Mouse (Mus musculus) Patski (cell line): ENCODE results near the gene Zfp618. TPM values are rescaled to one million over a fixed set of nuclear protein-coding genes. Genes with fewer than 3 reads are reported as not detected.

Experiments used
- ATAC-seq: fragments of 100-300 bp; one replicate; pipeline ENCODE4 v1.8.0; 2021
- CTCF ChIA-PET: fragments of 350-600 bp; sonication (Branson Sonifier 250); formaldehyde crosslinking; loops from one replicate; lab custom pipeline; 2022; ENCODE audit warnings: inconsistent platforms; lab: Charles Lee
- POLR2A ChIA-PET: fragments of 350-600 bp; sonication (Branson Sonifier 250); formaldehyde crosslinking; loops from one replicate; lab custom pipeline; 2022; ENCODE audit warnings: antibody characterized with exemption, inconsistent platforms; lab: Charles Lee
- DNase-seq: peaks from one replicate; pipeline ENCODE4 v3.0.0-alpha.2; 2011; ENCODE audit warnings: low read depth, low spot score
- H3K27me3 ChIP-seq: fragments of 371-371 bp; one replicate; pipeline ENCODE4 v1.5.1; 2021
- CTCF ChIP-seq: fragments of 100-300 bp; IDR thresholded peaks from one replicate; pipeline ENCODE4 v1.5.1; 2021
- in situ Hi-C: fragments of 300-500 bp; cut with MboI; formaldehyde crosslinking; loops from 3 replicates; pipeline ENCODE4 v1.11.1; 2018; ENCODE audit warnings: low pct_unique_long_range_greater_than_20kb, mixed read lengths
- polyA plus RNA-seq: library from polyadenylated mRNA; unstranded; gene quantifications from one replicate; pipeline ENCODE4 v1.2.3, GENCODE M21; 2021

The Zfp618 gene
- polyA plus RNA-seq, 1 experiment from 2014 or later: 16.5 TPM

GRCm38 (mm10) chr4:63060358-63060757, 95.0 kb downstream of the Zfp618 start:
- ATAC-seq (no peak), DNase-seq (no peak)
- ChIA-PET CTCF (no interaction called here), POLR2A (interaction anchor here (0.6 kb wide), 1 partner anchor 678 kb away, joined by 6 read pairs; no protein-coding TSS in a partner anchor)
- in situ Hi-C loops: no loop called here
- H3K27me3 ChIP-seq: no peaks in the 10 kb centered on the region
- TF ChIP-seq CTCF: no peak

DNA sequence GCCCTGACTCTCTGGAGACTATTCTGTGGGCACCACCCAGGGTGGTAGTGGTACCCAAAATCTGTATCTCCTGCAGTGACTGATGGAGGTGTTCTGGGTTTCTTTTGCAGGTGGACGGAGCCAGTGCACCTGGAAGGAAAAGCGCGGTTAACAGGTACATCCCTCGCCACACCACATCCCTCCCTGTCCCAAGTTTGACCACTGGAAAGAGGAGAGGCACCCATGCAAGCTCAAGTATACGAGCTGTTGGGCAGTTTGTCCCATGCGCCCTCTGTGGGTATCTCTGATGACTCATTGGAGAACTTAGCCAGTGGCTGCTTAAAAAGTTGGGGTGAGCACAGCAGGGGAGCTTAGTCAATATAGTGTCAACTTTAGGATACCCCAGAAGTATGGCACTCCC, 96.0 kb downstream of the Zfp618 start:
- TF ChIP-seq CTCF: no peak
- ChIA-PET POLR2A (no interaction called here), CTCF (no interaction called here)
- DNase-seq (no peak), ATAC-seq (no peak)
- in situ Hi-C loops: no loop called here
- H3K27me3 ChIP-seq: no peaks in the 10 kb centered on the region

DNA sequence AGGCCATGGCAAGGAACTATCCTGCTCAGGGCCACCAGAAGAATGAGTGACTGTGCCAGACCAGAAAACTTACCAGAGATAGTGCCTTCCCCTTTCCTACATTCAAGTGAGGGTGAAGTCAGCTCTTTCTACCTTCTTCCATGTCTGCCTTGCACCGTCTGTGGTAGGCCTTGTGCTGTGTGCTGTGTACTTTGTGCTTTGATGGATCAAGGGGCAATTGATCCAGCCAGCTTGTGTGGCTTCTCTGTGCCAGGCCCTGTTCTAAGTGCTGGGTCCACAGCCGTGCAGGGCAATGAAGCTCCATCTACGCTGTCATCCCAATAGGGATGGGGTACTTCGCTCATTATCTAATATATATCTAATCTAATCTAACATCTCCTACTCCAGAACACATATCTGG, 98.0 kb downstream of the Zfp618 start:
- ChIA-PET POLR2A (no interaction called here), CTCF (interaction anchor here (1.4 kb wide), 1 partner anchor 15 kb away, joined by 4 read pairs; no protein-coding TSS in a partner anchor)
- DNase-seq (no peak), ATAC-seq (no peak)
- no peaks in the 10 kb centered on the region for H3K27me3 ChIP-seq
- in situ Hi-C loops: no loop called here
- TF ChIP-seq CTCF: no peak

DNA sequence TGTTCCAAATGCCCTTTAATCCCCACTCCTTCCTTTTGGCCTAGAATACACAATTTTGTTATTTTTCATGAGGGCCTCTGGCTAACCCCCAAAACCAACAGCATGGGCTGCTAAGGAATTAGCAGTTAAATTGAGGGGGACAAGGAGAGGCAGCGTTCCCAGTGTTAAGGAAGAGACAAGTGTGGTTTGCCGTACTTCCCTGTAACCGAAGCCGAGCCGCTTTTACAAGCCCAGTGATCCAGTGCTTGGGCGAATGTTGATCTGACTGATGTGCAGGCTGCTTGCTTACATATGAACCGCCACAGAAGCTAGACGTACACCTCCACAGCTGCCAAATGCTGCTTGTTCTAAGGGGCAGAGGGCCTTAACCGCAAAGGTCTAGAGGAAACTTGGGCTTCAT, 99.5 kb downstream of the Zfp618 start:
- ATAC-seq: no peak
- CTCF ChIA-PET: interaction anchor here (1.2 to 1.3 kb wide), 2 partner anchors 9 to 45 kb away, joined by 3 to 6 read pairs; no protein-coding TSS in a partner anchor
- DNase-seq: no peak
- POLR2A ChIA-PET: interaction anchor here (1.0 kb wide), 1 partner anchor 10 kb away, joined by 4 read pairs; no protein-coding TSS in a partner anchor
- H3K27me3 ChIP-seq: no peaks in the 10 kb centered on the region
- in situ Hi-C loops: loop anchor here (5.0 kb wide), 1 partner anchor 98 kb away; the partner anchor contains the start of gene Zfp618
- TF ChIP-seq CTCF: no peak

- no peak for TF ChIP-seq CTCF
- CTCF ChIA-PET: interaction anchor here (0.8 kb wide), 1 partner anchor 9 kb away, joined by 3 read pairs; no protein-coding TSS in a partner anchor
- DNase-seq (no peak), ATAC-seq (no peak)
- no peaks in the 10 kb centered on the region for H3K27me3 ChIP-seq
- in situ Hi-C loops: loop anchor here (5.0 kb wide), 1 partner anchor 99 kb away; the partner anchor contains the start of gene Zfp618
- POLR2A ChIA-PET: interaction anchor here (0.5 kb wide), 1 partner anchor 34 kb away, joined by 3 read pairs; no protein-coding TSS in a partner anchor
These were observed 101.4 kb downstream of the Zfp618 start for GRCm38 (mm10) chr4:63066796-63067195.

- no peak for TF ChIP-seq CTCF
- no peak for DNase-seq
- CTCF ChIA-PET: interaction anchor here (0.7 to 1.4 kb wide), 2 partner anchors 15 to 36 kb away, joined by 3 read pairs; no protein-coding TSS in a partner anchor
- no peaks in the 10 kb centered on the region for H3K27me3 ChIP-seq
- in situ Hi-C loops: loop anchor here (5.0 kb wide), 1 partner anchor 101 kb away; the partner anchor contains the start of gene Zfp618
- POLR2A ChIA-PET: no interaction called here
- ATAC-seq: peak; percentile 80
These were observed 102.4 kb downstream of the Zfp618 start for GRCm38 (mm10) chr4:63067822-63068221.

DNA sequence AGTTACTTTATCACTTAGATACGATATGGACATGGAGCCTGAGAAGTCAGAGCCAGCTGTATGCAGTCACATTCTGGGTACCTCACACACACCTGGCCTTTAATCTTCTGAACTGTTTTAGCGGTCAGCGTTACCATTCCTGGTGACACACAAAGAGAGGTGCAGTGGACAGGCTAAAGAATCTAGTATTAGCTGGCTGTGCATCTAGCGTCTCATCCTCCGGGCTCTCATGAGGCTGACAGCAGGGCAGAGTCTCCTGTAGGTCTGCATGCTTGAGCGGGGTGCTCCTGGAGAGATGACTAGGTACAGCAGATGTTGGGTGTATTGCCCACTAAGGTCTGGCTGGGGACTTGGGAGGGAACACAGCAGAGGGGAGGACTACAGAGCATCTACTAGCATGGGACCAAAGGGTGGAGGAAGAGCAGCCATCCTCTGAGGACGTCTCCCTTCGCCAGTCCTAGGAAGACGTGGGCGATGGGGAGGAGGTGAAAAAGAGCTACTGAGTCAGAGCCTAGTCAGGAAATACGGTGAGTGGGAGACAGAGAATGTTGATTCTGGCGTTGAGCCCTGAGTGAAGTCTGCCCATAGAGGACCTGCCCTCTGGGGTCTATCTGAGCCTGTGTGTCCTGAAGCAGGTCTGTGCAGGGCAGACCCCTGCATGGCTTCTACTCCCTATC, 103.3 kb downstream of the Zfp618 start:
- in situ Hi-C loops: loop anchor here (5.0 kb wide), 1 partner anchor 101 kb away; the partner anchor contains the start of gene Zfp618
- no peak for TF ChIP-seq CTCF
- ATAC-seq (no peak), DNase-seq (no peak)
- POLR2A ChIA-PET: no interaction called here
- no peaks in the 10 kb centered on the region for H3K27me3 ChIP-seq
- CTCF ChIA-PET: interaction anchor here (0.9 to 1.4 kb wide), 3 partner anchors 10 to 49 kb away, joined by 3 read pairs; no protein-coding TSS in a partner anchor

GRCm38 (mm10) chr4:63071413-63072260, 106.3 kb downstream of the Zfp618 start:
- in situ Hi-C loops: no loop called here
- ATAC-seq: no peak
- no peak for TF ChIP-seq CTCF
- H3K27me3 ChIP-seq: no peaks in the 10 kb centered on the region
- no peak for DNase-seq
- ChIA-PET CTCF (interaction anchor here (1.7 kb wide), 1 partner anchor 19 kb away, joined by 5 read pairs; no protein-coding TSS in a partner anchor), POLR2A (no interaction called here)

DNA sequence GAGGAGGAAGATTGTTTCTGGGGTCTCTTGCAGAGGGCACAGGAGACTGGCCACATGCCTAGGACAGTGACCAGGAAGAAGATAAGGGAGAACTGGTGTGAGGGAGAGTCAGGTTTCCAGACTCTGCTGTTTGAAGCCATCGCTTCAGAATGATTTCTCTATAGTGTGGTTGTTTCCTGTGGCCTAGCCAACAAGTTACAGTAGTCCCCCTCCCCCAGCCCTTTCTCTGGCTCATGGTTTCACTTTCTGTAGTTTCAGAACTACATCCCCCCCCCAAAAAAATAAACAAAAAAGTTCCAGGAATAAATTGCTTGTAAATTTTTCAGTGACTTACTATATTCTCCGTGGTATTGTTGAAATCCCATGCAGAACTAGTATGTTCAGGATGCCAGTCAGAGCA, 107.8 kb downstream of the Zfp618 start:
- DNase-seq: no peak
- CTCF ChIA-PET: interaction anchor here (1.6 kb wide), 1 partner anchor 11 kb away, joined by 6 read pairs; no protein-coding TSS in a partner anchor
- no peaks in the 10 kb centered on the region for H3K27me3 ChIP-seq
- no peak for ATAC-seq
- in situ Hi-C loops: no loop called here
- POLR2A ChIA-PET: no interaction called here
- no peak for TF ChIP-seq CTCF

- no peak for TF ChIP-seq CTCF
- ChIA-PET POLR2A (no interaction called here), CTCF (interaction anchor here (0.9 kb wide), 1 partner anchor 134 kb away, joined by 3 read pairs; no protein-coding TSS in a partner anchor)
- no peaks in the 10 kb centered on the region for H3K27me3 ChIP-seq
- DNase-seq (no peak), ATAC-seq (no peak)
- in situ Hi-C loops: no loop called here
These were observed 113.8 kb downstream of the Zfp618 start for GRCm38 (mm10) chr4:63079159-63079558.
